Mouse (Mus musculus): Measurements from ENCODE around the gene A4gnt.

GRCm38 (mm10) chr9:99612202-99612601 is at the start of gene A4gnt:
- TF ChIP-seq POLR2A (IDR thresholded peaks at IDR 0.05; ENCODE audit: control insufficient read depth in 1 of 2, insufficient read depth in 1 of 2, low read depth in 1 of 2, low read length in 2 of 2, poor library complexity in 1 of 2) (no peak), CTCF (IDR thresholded peaks at IDR 0.05 in 2 of 3, conservative IDR thresholded peaks at IDR 0.05 in 1 of 3; ENCODE audit: control insufficient read depth in 1 of 3, insufficient read depth in 1 of 3, low read depth in 2 of 3, low read length in 3 of 3, poor library complexity in 1 of 3, severe bottlenecking in 1 of 3) (no peak), UBTF (IDR thresholded peaks at IDR 0.05; ENCODE audit: borderline replicate concordance, insufficient read depth, low read depth, low read length) (no peak), ZNF384 (IDR thresholded peaks at IDR 0.05; ENCODE audit: low read depth, low read length) (no peak), CHD2 (IDR thresholded peaks at IDR 0.05; ENCODE audit: low read length) (no peak), HCFC1 (IDR thresholded peaks at IDR 0.05; ENCODE audit: low read depth, low read length) (no peak), MAFK (IDR thresholded peaks at IDR 0.05; ENCODE audit: borderline replicate concordance, low read depth, low read length) (no peak), ETS1 (IDR thresholded peaks at IDR 0.05; ENCODE audit: low read depth, low read length) (no peak), USF2 (IDR thresholded peaks at IDR 0.05; ENCODE audit: borderline replicate concordance in 1 of 2, insufficient read depth in 1 of 2, low read depth in 1 of 2, low read length in 2 of 2) (no peak), POLR2AphosphoS2 (IDR thresholded peaks at IDR 0.05; ENCODE audit: low read length) (no peak), EP300 (IDR thresholded peaks at IDR 0.05; ENCODE audit: low read depth in 1 of 2, low read length in 2 of 2) (no peak), POLR2AphosphoS5 (IDR thresholded peaks at IDR 0.05; ENCODE audit: borderline replicate concordance, low read depth, low read length) (no peak)

Measured in MEL (cell line).